Mouse (Mus musculus) myocyte (in vitro differentiated cells): ENCODE data around the gene Esp1.
"Not testable (repeated sequence)": the region's sequence is repeated elsewhere in the genome, so short reads cannot be mapped to it uniquely, and the experiment has no call there.

Source experiments
- CEBPB ChIP-seq: IDR thresholded peaks from 2 replicates; pipeline ENCODE4 v1.6.1; 2011; ENCODE audit warnings: mild to moderate bottlenecking, moderate library complexity; ENCODE audit not compliant: poor library complexity, insufficient read depth, severe bottlenecking
- E2F4 ChIP-seq: IDR thresholded peaks from one replicate; pipeline ENCODE4 v1.6.1; 2011; ENCODE audit warnings: mild to moderate bottlenecking, control low read depth, moderate library complexity; ENCODE audit not compliant: insufficient read depth
- MAX ChIP-seq: IDR thresholded peaks from one replicate; pipeline ENCODE4 v1.6.1; 2011; ENCODE audit warnings: low read depth, mild to moderate bottlenecking, control low read depth
- MYOD1 ChIP-seq, 3 experiments: IDR thresholded peaks; one replicate each; pipeline ENCODE4 v1.6.1; 2011; ENCODE audit warnings: control low read depth in 2 of 3, low read depth in 2 of 3, mild to moderate bottlenecking in 2 of 3, moderate library complexity in 1 of 3; ENCODE audit not compliant: insufficient read length in 2 of 3, control insufficient read depth in 1 of 3
- POLR2A ChIP-seq: IDR thresholded peaks from one replicate; pipeline ENCODE4 v1.6.1; 2011; ENCODE audit warnings: low read depth, mild to moderate bottlenecking, control low read depth, moderate library complexity; ENCODE audit not compliant: insufficient read length

- TF ChIP-seq CEBPB; E2F4; MAX; POLR2A; MYOD1 (IDR thresholded peaks at IDR 0.05; ENCODE audit: control insufficient read depth in 1 of 3, insufficient read length in 2 of 3, low read depth in 2 of 3): not testable (repeated sequence)
Measured at GRCm38 (mm10) chr17:40717055-40717454, 9.9 kb upstream of the Esp1 start.
